Mouse (Mus musculus): ENCODE data around the gene Vps4a. TPM values are rescaled to one million over a fixed set of nuclear protein-coding genes. Genes with fewer than 3 reads are reported as not detected.
"Not testable (repeated sequence)": the region's sequence is repeated elsewhere in the genome, so short reads cannot be mapped to it uniquely, and the experiment has no call there.

The Vps4a gene
- polyA plus RNA-seq, 1 experiment, result 99.0 TPM

- Histone ChIP-seq H3K27ac (ENCODE audit: insufficient read depth, low read length) (no peak overlapping the region), H3K4me1 (ENCODE audit: control insufficient read depth, insufficient read depth, low read length) (0 out of 2 replicates have a peak, but pooled peaks cover 1% of the 10 kb centered on the region)
Observed at GRCm38 (mm10) chr8:107012666-107013065, 18.4 kb upstream of the Vps4a start.

GRCm38 (mm10) chr8:107014915-107015314 lies 16.1 kb upstream of the Vps4a start:
- TF ChIP-seq CTCF (IDR thresholded peaks at IDR 0.05; ENCODE audit: extremely low read depth, insufficient read depth, low read length) (no peak), POLR2A (IDR thresholded peaks at IDR 0.05; ENCODE audit: extremely low read depth, insufficient read depth, low read length) (no peak)
- no peak overlapping the region for H3K4me3 ChIP-seq (ENCODE audit: insufficient read depth, low read length)
- no peak overlapping the region for H3K27ac ChIP-seq (ENCODE audit: insufficient read depth, low read length)
- H3K4me1 ChIP-seq (ENCODE audit: control insufficient read depth, insufficient read depth, low read length), result no peaks in the 10 kb centered on the region

More at GRCm38 (mm10) chr8:107012666-107013065, 18.4 kb upstream of the Vps4a start:
- H3K4me3 ChIP-seq (ENCODE audit: insufficient read depth, low read length), result no peak overlapping the region
- TF ChIP-seq POLR2A (IDR thresholded peaks at IDR 0.05; ENCODE audit: extremely low read depth, insufficient read depth, low read length), result no peak
- no peak for TF ChIP-seq CTCF (IDR thresholded peaks at IDR 0.05; ENCODE audit: extremely low read depth, insufficient read depth, low read length)

DNA sequence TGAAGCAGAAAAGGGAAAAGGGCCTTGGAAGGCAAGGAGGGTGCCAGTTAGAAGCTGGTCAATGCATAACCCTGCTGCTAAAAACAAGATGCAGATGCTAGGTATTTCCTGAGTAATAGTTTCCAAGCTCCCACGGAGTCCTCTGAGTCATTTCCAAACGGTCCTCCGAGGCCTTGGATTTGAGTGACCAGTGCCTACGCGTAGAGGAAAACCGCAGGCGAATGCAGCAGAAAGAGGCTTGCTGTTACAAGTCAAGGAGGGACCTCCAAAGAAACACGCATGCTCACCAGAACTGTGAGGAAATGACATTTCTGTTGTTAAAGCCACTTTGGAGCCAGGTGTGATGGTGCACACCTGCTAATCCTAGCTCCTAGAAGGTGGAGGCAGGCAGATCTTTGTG lies 7.5 kb upstream of the Vps4a start:
- Histone ChIP-seq H3K4me3 (ENCODE audit: insufficient read depth, low read length) (no peak overlapping the region), H3K4me1 (ENCODE audit: control insufficient read depth, insufficient read depth, low read length) (no peaks in the 10 kb centered on the region), H3K27ac (ENCODE audit: insufficient read depth, low read length) (no peak overlapping the region)
- TF ChIP-seq POLR2A (IDR thresholded peaks at IDR 0.05; ENCODE audit: extremely low read depth, insufficient read depth, low read length) (no peak), CTCF (IDR thresholded peaks at IDR 0.05; ENCODE audit: extremely low read depth, insufficient read depth, low read length) (no peak)

GRCm38 (mm10) chr8:107029310-107029709 lies 1.7 kb upstream of the Vps4a start:
- Histone ChIP-seq H3K4me3 (ENCODE audit: insufficient read depth, low read length) (no peak overlapping the region), H3K27ac (ENCODE audit: insufficient read depth, low read length) (no peak overlapping the region), H3K4me1 (ENCODE audit: control insufficient read depth, insufficient read depth, low read length) (peaks cover 5% of the 10 kb centered on the region)
- TF ChIP-seq CTCF (IDR thresholded peaks at IDR 0.05; ENCODE audit: extremely low read depth, insufficient read depth, low read length) (no peak), POLR2A (IDR thresholded peaks at IDR 0.05; ENCODE audit: extremely low read depth, insufficient read depth, low read length) (no peak)

GRCm38 (mm10) chr8:107030058-107030457 lies 964 bp upstream of the Vps4a start:
- Histone ChIP-seq H3K27ac (ENCODE audit: insufficient read depth, low read length) (no peak overlapping the region), H3K4me1 (ENCODE audit: control insufficient read depth, insufficient read depth, low read length) (peaks cover 5% of the 10 kb centered on the region), H3K4me3 (ENCODE audit: insufficient read depth, low read length) (no peak overlapping the region)
- TF ChIP-seq POLR2A (IDR thresholded peaks at IDR 0.05; ENCODE audit: extremely low read depth, insufficient read depth, low read length), result no peak
- TF ChIP-seq CTCF (IDR thresholded peaks at IDR 0.05; ENCODE audit: extremely low read depth, insufficient read depth, low read length), result no peak

DNA sequence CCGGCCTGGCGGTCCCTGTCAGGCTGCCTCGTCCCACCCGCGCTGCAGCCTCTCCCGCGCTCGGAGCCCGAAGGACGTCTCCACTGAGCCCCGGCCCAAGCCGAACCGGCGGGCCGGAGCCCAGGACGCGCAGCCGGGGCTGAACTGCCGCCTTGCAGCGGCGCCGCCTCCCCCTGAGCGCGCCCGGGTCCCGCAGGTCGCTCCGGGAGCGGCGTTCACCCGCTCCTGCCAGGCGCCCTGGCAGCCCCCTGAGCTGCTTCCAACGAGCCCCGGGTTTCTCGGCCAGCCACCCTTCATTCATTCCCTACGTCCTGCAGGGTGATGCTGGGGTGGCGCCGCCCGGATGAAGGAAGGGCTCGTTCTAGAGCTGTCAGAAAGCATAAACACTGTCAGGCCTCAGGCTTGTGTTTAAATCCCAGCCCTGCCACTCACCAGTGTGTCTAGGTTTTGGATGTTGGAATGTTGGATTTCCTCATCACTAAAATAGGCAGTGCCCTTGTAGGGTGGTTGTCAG lies 612 bp downstream of the Vps4a start:
- Histone ChIP-seq H3K4me1 (ENCODE audit: control insufficient read depth, insufficient read depth, low read length) (peaks cover 5% of the 10 kb centered on the region), H3K27ac (ENCODE audit: insufficient read depth, low read length) (peak overlapping the region; percentile 85), H3K4me3 (ENCODE audit: insufficient read depth, low read length) (peak overlapping the region; percentile 91)
- TF ChIP-seq POLR2A (IDR thresholded peaks at IDR 0.05; ENCODE audit: extremely low read depth, insufficient read depth, low read length) (no peak), CTCF (IDR thresholded peaks at IDR 0.05; ENCODE audit: extremely low read depth, insufficient read depth, low read length) (no peak)

- H3K27ac ChIP-seq (ENCODE audit: insufficient read depth, low read length); H3K4me1 ChIP-seq (ENCODE audit: control insufficient read depth, insufficient read depth, low read length): not testable (repeated sequence)
Observed at GRCm38 (mm10) chr8:107033609-107034008, 2.6 kb downstream of the Vps4a start.

DNA sequence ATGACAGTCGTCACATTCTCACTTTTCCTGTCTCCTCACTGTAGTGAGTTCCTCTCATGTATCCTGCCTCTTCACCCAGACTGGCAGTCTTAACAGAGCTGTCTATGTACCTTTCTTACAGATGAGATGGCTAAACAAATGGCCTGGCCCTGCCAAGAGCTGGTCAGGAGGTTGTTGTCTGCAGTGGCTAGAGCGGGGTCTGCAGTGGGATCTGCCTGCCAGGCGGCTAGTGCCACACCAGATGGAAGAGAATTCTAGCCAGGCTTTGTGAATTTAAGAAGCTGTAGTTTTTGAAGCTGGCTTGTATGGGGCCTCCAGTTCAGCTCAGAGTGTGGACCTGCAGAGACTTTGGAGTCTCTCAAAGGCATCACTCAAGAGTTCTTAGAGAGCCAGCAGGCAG lies 4.6 kb downstream of the Vps4a start:
- peaks cover 5% of the 10 kb centered on the region for H3K4me1 ChIP-seq (ENCODE audit: control insufficient read depth, insufficient read depth, low read length)
- no peak overlapping the region for H3K27ac ChIP-seq (ENCODE audit: insufficient read depth, low read length)
- no peak overlapping the region for H3K4me3 ChIP-seq (ENCODE audit: insufficient read depth, low read length)
- no peak for TF ChIP-seq CTCF (IDR thresholded peaks at IDR 0.05; ENCODE audit: extremely low read depth, insufficient read depth, low read length)
- TF ChIP-seq POLR2A (IDR thresholded peaks at IDR 0.05; ENCODE audit: extremely low read depth, insufficient read depth, low read length), result no peak

More at GRCm38 (mm10) chr8:107033609-107034008, 2.6 kb downstream of the Vps4a start:
- H3K4me3 ChIP-seq (ENCODE audit: insufficient read depth, low read length), result not testable (repeated sequence)

- TF ChIP-seq CTCF (IDR thresholded peaks at IDR 0.05; ENCODE audit: extremely low read depth, insufficient read depth, low read length) (no peak), POLR2A (IDR thresholded peaks at IDR 0.05; ENCODE audit: extremely low read depth, insufficient read depth, low read length) (no peak)
- H3K27ac ChIP-seq (ENCODE audit: insufficient read depth, low read length), result no peak overlapping the region
- peaks cover 5% of the 10 kb centered on the region for H3K4me1 ChIP-seq (ENCODE audit: control insufficient read depth, insufficient read depth, low read length)
- H3K4me3 ChIP-seq (ENCODE audit: insufficient read depth, low read length), result no peak overlapping the region
Observed at GRCm38 (mm10) chr8:107036626-107037025, 5.6 kb downstream of the Vps4a start.

GRCm38 (mm10) chr8:107040632-107041031 lies 9.6 kb downstream of the Vps4a start:
- H3K4me3 ChIP-seq (ENCODE audit: insufficient read depth, low read length), result no peak overlapping the region
- TF ChIP-seq CTCF (IDR thresholded peaks at IDR 0.05; ENCODE audit: extremely low read depth, insufficient read depth, low read length) (no peak), POLR2A (IDR thresholded peaks at IDR 0.05; ENCODE audit: extremely low read depth, insufficient read depth, low read length) (no peak)
- no peaks in the 10 kb centered on the region for H3K4me1 ChIP-seq (ENCODE audit: control insufficient read depth, insufficient read depth, low read length)
- no peak overlapping the region for H3K27ac ChIP-seq (ENCODE audit: insufficient read depth, low read length)

All from cortical plate, adult 2 months (tissue).